Mouse (Mus musculus) embryonic facial prominence, embryonic 11.5 days (tissue): Measurements from ENCODE around the gene Elane. TPM values are rescaled to one million over a fixed set of nuclear protein-coding genes. Genes with fewer than 3 reads are reported as not detected.
A peak's percentile ranks its signal among the peaks of the same experiment; 100 is the strongest.

Experiments
- ATAC-seq: fragments of 200-750 bp; cut with Nextera tagmentation; replicated peaks from 2 replicates; pipeline ENCODE4 v1.8.0; 2017; ENCODE audit warnings: low read depth; ENCODE audit not compliant: insufficient number of reproducible peaks, low FRiP score, low TSS enrichment
- DNase-seq: peaks from one replicate; pipeline ENCODE4 v3.0.0-alpha.2; 2015; ENCODE audit warnings: low spot score
- H3K27ac ChIP-seq: fragments of 300-500 bp; sonication (generic); replicated peaks from 2 replicates; pipeline ENCODE4 v1.5.1; 2014; ENCODE audit warnings: mild to moderate bottlenecking, low read depth, low read length, control low read depth
- H3K27me3 ChIP-seq: fragments of 300-500 bp; sonication (generic); 2 replicates; pipeline ENCODE4 v1.6.1; 2014; ENCODE audit warnings: mild to moderate bottlenecking, low read length, moderate library complexity, mixed read lengths; ENCODE audit not compliant: control insufficient read depth, insufficient read depth
- H3K36me3 ChIP-seq: fragments of 300-500 bp; sonication (generic); replicated peaks from 2 replicates; pipeline ENCODE4 v1.6.1; 2014; ENCODE audit warnings: low read depth, mild to moderate bottlenecking, low read length, moderate library complexity, mixed read lengths; ENCODE audit not compliant: control insufficient read depth, insufficient read depth
- H3K4me1 ChIP-seq: fragments of 300-500 bp; sonication (generic); 2 replicates; pipeline ENCODE4 v1.6.1; 2014; ENCODE audit warnings: low read length, mixed read lengths; ENCODE audit not compliant: control insufficient read depth, insufficient read depth
- H3K4me2 ChIP-seq: fragments of 300-500 bp; sonication (generic); 2 replicates; pipeline ENCODE4 v1.6.1; 2014; ENCODE audit warnings: low read depth, mild to moderate bottlenecking, control low read depth, low read length, moderate library complexity
- H3K4me3 ChIP-seq: fragments of 300-500 bp; sonication (generic); 2 replicates; pipeline ENCODE4 v1.5.1; 2014; ENCODE audit warnings: low read depth, low read length, control low read depth
- H3K9ac ChIP-seq: fragments of 300-500 bp; sonication (generic); replicated peaks from 2 replicates; pipeline ENCODE4 v1.6.1; 2014; ENCODE audit warnings: mild to moderate bottlenecking, control low read depth, low read length
- H3K9me3 ChIP-seq: fragments of 300-500 bp; sonication (generic); replicated peaks from 2 replicates; pipeline ENCODE4 v1.6.1; 2016; ENCODE audit warnings: mild to moderate bottlenecking, low read length, inconsistent platforms, mixed read lengths; ENCODE audit not compliant: control insufficient read depth
- WGBS: fragments of 180-500 bp; shearing (Covaris S2); extraction: QIAGEN DNeasy Blood & Tissue Kit; methylation state at CpG from one replicate; pipeline ENCODE4 v1.1.7; 2014; 5-methylcytosine and 5-hydroxymethylcytosine counted together
- polyA plus RNA-seq: library from polyadenylated mRNA; unstranded; fragments of >200 nt; fragmentation: Nextera tagmentation; extraction: Ambion mirVana; gene quantifications from 2 replicates; pipeline ENCODE4 v1.2.1, GENCODE M21; 2014

The Elane gene
- polyA plus RNA-seq, 1 experiment from 2014 or later: 0.50 TPM

DNA sequence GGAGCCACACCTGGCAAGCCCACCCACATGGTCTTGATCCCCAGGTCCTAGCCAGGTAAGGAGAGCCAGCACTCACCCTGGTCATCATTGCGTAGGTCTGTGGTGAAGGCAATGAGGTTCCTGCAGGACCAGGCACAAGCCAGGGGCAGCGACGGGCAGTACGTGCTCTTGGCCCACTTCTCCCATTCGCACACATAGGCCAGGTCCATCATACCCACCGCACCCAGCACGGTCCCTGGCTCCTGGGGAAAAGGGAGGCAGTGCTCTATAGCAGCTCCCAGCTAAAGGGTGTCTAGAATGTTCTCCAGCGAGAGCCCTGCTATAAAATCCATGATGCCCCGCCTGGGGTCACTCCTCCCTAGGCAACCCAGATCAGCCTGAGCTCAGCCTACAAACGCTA is 21.4 kb downstream of the Elane start:
- no peaks in the 10 kb centered on the region; the same call in 1 of the 2 replicates for H3K4me1 ChIP-seq
- H3K4me2 ChIP-seq: no peak overlapping the region
- no peaks in the 10 kb centered on the region for H3K9me3 ChIP-seq
- H3K9ac ChIP-seq: no peak overlapping the region
- H3K27me3 ChIP-seq: no peaks in the 10 kb centered on the region
- ATAC-seq: no peak
- WGBS: 95% methylated on average over 10 of the region's 10 CpGs
- no peak for DNase-seq
- H3K36me3 ChIP-seq: peaks cover 13% of the 10 kb centered on the region
- H3K27ac ChIP-seq: no peak overlapping the region
- no peak overlapping the region for H3K4me3 ChIP-seq

DNA sequence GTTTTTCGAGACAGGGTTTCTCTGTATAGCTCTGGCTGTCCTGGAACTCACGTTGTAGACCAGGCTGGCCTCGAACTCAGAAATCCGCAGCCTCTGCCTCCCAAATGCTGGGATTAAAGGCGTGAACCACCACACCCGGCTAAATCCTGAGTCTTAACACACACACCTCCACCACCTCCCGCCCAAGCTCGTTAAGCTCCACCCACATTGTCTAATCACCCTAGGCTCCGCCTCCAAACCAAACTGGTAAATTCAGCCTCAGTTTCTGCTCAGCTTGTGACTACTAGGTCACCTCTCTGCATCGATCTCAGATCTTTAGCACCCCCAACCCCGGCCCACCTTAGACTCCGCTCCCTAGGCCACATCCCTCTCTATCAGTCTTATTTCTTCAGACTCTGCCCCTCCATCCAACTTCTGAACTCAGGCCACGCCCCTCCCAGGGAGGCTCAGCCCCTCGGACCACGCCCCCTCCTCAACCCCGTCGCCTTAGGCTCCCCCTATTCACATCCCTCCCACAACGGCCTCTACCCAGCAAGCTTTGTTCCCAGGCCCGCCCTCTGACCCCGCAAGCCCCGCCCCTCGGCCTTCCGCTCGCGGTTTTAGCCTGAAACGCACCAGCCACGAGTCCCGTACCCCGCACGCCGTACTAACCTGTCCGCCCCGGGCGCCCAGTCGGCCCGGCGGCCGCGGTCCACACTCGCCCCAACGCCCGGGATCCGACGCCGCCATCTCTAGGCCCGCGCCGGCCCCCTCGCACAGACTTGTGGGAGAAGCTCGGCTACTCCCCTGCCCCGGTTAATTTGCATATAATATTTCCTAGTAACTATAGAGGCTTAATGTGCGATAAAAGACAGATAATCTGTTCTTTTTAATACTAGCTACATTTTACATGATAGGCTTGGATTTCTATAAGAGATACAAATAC is 22.4 kb downstream of the Elane start, which contains the start of gene Med16:
TSS of gene Med16 (minus strand) at position 757 of the 925 bp plus-strand sequence.
- Histone ChIP-seq H3K4me2 (peak within 1 kb of the TSS; percentile 40), H3K36me3 (peaks cover 7% of the 10 kb centered on the region)

DNA sequence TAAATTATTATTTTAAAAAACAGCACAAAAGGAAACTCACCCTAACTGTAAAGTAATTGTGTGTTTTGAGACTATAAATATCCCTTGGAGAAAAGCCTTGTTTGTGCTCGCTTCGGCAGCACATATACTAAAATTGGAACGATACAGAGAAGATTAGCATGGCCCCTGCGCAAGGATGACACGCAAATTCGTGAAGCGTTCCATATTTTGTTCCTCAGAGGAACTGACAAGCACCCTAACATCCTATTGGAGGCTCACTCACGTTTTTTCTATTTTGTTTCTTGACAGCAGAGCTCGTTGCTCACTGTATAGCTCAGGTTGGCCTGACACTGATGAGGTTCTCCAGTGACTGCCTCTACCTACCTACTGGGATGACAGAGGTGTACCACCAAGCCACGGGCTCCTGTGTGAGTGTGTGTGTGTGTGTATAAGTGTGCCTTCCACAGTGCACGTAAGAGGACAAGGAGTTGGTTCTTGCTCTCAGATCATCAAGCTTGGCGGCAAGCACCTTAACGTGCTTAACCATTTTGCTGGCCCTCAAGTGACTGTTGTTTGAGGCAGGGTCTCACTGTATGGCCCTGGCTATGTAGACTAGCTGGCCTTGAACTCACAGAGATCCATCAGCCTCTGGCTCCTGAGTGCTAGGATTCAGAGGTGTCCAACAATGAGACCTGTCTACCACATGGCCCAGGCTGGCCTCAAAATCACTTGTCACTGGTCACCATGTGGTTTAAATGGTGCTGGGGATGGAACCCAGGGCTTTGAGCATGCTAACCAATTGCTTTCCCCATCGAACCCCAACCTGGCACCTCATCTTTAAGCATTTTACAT is 23.3 kb downstream of the Elane start:
- peak; percentile 23; the same call in 1 of the 2 replicates for ATAC-seq
- Histone ChIP-seq H3K27me3 (no peaks in the 10 kb centered on the region), H3K27ac (no peak overlapping the region; the same call in 1 of the 2 replicates), H3K9ac (no peak overlapping the region), H3K4me2 (no peak overlapping the region), H3K9me3 (no peaks in the 10 kb centered on the region), H3K4me3 (no peak overlapping the region), H3K36me3 (peaks cover 7% of the 10 kb centered on the region), H3K4me1 (no peaks in the 10 kb centered on the region; the same call in 1 of the 2 replicates)
- WGBS: 26% methylated on average over 14 of the region's 14 CpGs
- no peak for DNase-seq

More for the DNA sequence above, 22.4 kb downstream of the Elane start, which contains the start of gene Med16:
- no peaks in the 10 kb centered on the region for H3K9me3 ChIP-seq
- 2% methylated on average over 49 of the region's 52 CpGs for WGBS
- H3K27ac ChIP-seq: peak within 1 kb of the TSS; percentile 95
- H3K27me3 ChIP-seq: no peaks in the 10 kb centered on the region
- peak within 1 kb of the TSS; percentile 89 for H3K9ac ChIP-seq
- peak within 1 kb of the TSS; percentile 61 for H3K4me3 ChIP-seq
- DNase-seq: peak; percentile 97
- ATAC-seq: peak; percentile 84
- no peaks in the 10 kb centered on the region; the same call in 1 of the 2 replicates for H3K4me1 ChIP-seq

DNA sequence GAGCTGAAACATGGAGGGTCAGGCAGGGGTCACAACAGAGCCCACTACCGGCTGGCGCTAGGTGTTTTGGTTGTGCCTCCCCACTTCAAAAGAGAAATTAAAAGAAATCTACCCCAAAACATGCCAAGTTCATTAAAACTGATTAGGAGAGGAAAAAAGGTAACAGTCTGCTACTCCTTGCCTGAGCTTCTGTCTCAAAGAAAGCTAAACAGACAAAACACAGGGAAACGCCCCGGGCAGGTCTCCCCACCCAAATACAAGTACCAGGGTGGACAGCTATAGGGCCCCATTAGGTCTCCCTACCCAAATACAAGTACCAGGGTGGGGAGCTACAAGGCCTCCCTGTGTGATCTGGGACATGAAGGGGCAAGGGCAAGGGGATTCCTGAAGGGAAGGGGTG is 24.5 kb downstream of the Elane start, which contains the start of gene Gm26602:
TSS of gene Gm26602 (plus strand) at position 301 of the 400 bp plus-strand sequence.
- WGBS: 92% methylated on average over 4 of the region's 4 CpGs
- no peak within 1 kb of the TSS for H3K9ac ChIP-seq
- no peak within 1 kb of the TSS for H3K4me3 ChIP-seq

DNA sequence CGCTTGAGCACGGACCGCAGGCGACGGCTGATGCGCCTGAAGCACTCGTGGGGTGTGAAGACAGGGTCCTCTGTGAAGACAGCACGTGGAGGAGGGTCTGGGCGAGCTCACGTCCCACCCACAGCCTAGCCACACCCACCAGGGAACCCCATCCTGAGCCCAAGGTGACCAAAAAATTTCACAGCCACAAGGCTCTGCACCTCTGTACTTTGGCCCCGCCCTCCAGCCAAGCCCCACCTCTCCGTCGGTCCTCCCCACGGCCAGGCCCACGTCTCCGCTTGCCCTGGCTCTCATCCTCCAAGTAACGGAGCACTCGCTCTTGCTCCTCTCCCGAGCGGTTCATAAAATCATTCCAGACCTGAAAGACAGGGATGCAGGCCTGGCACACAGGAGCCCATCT is 26.4 kb downstream of the Elane start:
- Histone ChIP-seq H3K4me2 (no peak overlapping the region), H3K4me1 (peaks cover 3% of the 10 kb centered on the region), H3K27me3 (peaks cover under 1% of the 10 kb centered on the region), H3K9me3 (no peaks in the 10 kb centered on the region), H3K36me3 (peaks cover 2% of the 10 kb centered on the region; the same call in 1 of the 2 replicates), H3K9ac (no peak overlapping the region), H3K4me3 (no peak overlapping the region), H3K27ac (no peak overlapping the region)
- WGBS: 65% methylated on average over 20 of the region's 20 CpGs
- DNase-seq (no peak), ATAC-seq (no peak)

More for the DNA sequence above, 24.5 kb downstream of the Elane start, which contains the start of gene Gm26602:
- Histone ChIP-seq H3K9me3 (no peaks in the 10 kb centered on the region), H3K36me3 (peaks cover 2% of the 10 kb centered on the region; the same call in 1 of the 2 replicates), H3K27me3 (no peaks in the 10 kb centered on the region), H3K4me1 (no peaks in the 10 kb centered on the region; the same call in 1 of the 2 replicates), H3K27ac (no peak within 1 kb of the TSS), H3K4me2 (no peak within 1 kb of the TSS)
- DNase-seq (no peak), ATAC-seq (no peak)

DNA sequence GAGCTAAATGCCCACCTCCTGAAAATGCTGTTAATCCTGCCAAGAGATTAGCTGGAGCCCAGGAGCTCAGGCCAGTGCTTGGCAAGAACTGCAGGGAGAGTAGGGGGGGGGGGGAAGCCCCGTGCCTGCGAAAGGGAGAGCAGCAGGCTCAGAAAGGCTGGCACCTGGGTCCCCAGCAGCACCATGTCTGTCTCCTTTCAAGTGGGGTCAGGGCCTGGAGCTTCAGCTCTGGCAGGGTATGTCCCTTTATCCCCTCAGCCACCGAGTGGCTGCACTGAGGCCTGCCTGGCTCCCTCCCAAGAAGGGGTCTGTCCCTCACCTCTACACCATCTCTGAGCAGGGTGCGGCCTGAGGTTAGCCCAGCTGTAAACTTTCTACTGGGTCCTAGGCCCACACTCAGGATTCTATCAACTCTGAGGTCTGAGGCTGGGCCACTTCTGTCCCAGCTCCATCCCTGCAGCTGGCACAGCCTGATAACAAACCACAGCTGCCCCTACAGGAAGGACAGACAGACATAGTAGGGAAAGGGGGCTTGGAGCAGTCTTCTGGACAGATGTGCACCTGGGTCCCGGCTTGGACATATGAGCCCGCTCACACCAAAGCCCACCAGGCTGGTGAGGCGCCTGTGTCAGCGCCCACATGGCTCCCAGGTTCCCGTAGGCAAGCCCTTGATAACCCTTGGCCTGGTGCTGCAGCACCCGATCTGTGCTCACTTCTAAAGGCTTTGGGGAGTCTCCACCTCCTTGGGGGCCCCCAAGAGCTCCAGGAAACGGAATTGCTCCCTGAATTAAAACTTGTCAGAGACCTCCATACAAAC is 28.3 kb downstream of the Elane start:
- H3K9ac ChIP-seq: no peak overlapping the region
- ATAC-seq: no peak
- H3K9me3 ChIP-seq: no peaks in the 10 kb centered on the region
- H3K4me3 ChIP-seq: no peak overlapping the region
- H3K4me1 ChIP-seq: peaks cover 5% of the 10 kb centered on the region
- H3K4me2 ChIP-seq: no peak overlapping the region
- peaks cover 2% of the 10 kb centered on the region; the same call in 1 of the 2 replicates for H3K36me3 ChIP-seq
- DNase-seq: no peak
- 67% methylated on average over 11 of the region's 11 CpGs for WGBS
- peaks cover 20% of the 10 kb centered on the region for H3K27me3 ChIP-seq
- no peak overlapping the region for H3K27ac ChIP-seq

DNA sequence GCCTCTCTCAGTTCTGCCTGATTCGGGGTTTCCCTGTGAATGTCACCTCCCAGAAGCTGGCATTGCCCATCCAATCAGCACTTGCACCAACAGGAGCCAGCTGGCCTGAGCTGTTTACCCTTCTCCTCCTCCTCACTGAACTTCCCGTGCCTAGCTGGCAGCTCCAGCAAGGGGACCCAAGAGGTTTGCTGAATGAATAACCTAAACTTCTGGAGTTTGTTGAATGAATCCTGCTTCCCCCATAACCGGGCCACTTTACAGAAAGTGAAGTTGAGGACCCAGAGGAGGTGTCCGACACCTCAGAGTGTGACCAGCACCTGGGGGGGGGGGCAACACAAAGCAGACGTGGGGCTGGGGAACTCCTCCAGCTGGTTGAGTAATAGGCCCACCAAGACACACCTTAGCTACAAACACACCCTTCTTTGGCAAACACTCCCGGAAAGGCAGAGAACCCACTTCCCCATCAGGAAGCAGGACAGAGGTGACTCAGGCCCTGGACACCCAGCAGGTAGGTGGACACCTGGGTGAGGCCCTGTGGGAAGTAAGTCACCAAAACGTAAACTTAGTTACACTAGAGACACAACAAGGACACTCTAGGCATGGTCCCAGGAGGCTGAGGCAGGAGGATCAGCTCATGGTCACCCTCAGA is 29.0 kb downstream of the Elane start:
- H3K4me2 ChIP-seq: no peak overlapping the region
- WGBS: 79% methylated on average over 7 of the region's 7 CpGs
- no peak for ATAC-seq
- DNase-seq: no peak
- peaks cover 8% of the 10 kb centered on the region; the same call in 1 of the 2 replicates for H3K4me1 ChIP-seq
- H3K9me3 ChIP-seq: no peaks in the 10 kb centered on the region
- H3K27ac ChIP-seq: no peak overlapping the region
- peaks cover 27% of the 10 kb centered on the region for H3K27me3 ChIP-seq
- H3K36me3 ChIP-seq: peaks cover 2% of the 10 kb centered on the region; the same call in 1 of the 2 replicates
- no peak overlapping the region for H3K9ac ChIP-seq
- H3K4me3 ChIP-seq: no peak overlapping the region
